Mouse (Mus musculus): ENCODE measurements around the gene Pde11a. TPM values are rescaled to one million over a fixed set of nuclear protein-coding genes. Genes with fewer than 3 reads are reported as not detected.

Pde11a gene
- polyA plus RNA-seq, 2 experiments: 0.33 to 0.58 TPM

- Histone ChIP-seq H3K4me2 (replicated peaks; ENCODE audit: low read depth, low read length, severe bottlenecking) (no peak overlapping the region), H3K9me3 (ENCODE audit: control insufficient read depth, low read length) (no peaks in the 10 kb centered on the region), H3K9ac (ENCODE audit: low read depth, low read length, severe bottlenecking) (no peak overlapping the region), H3K27me3 (ENCODE audit: control insufficient read depth, insufficient read depth, low read length) (no peaks in the 10 kb centered on the region), H3K4me3 (replicated peaks; ENCODE audit: low read length) (no peak overlapping the region), H3K36me3 (ENCODE audit: control insufficient read depth, insufficient read depth, low read length) (no peaks in the 10 kb centered on the region), H3K4me1 (ENCODE audit: control insufficient read depth, insufficient read depth, low read length) (no peaks in the 10 kb centered on the region; the same call in 1 of the 2 replicates), H3K27ac (replicated peaks; ENCODE audit: low read depth, low read length) (no peak overlapping the region)
- DNase-seq (ENCODE audit: low spot score): no peak
- no peak for ATAC-seq (ENCODE audit: low FRiP score, low read depth)
- 55% methylated on average over 12 of the region's 12 CpGs for WGBS
- TF ChIP-seq POLR2A (IDR thresholded peaks at IDR 0.05; ENCODE audit: borderline replicate concordance, extremely low read depth, insufficient read depth, insufficient read length): no peak
These were observed 208.5 kb downstream of the Pde11a start for GRCm38 (mm10) chr2:76129933-76130627.

GRCm38 (mm10) chr2:76129058-76129437, 209.5 kb downstream of the Pde11a start:
- no peak overlapping the region for H3K9ac ChIP-seq (ENCODE audit: low read depth, low read length, severe bottlenecking)
- no peaks in the 10 kb centered on the region; the same call in 1 of the 2 replicates for H3K4me1 ChIP-seq (ENCODE audit: control insufficient read depth, insufficient read depth, low read length)
- H3K27ac ChIP-seq (replicated peaks; ENCODE audit: low read depth, low read length): no peak overlapping the region
- H3K4me3 ChIP-seq (replicated peaks; ENCODE audit: low read length): no peak overlapping the region
- no peaks in the 10 kb centered on the region for H3K27me3 ChIP-seq (ENCODE audit: control insufficient read depth, insufficient read depth, low read length)
- H3K4me2 ChIP-seq (replicated peaks; ENCODE audit: low read depth, low read length, severe bottlenecking): no peak overlapping the region
- no peak for DNase-seq (ENCODE audit: low spot score)
- no peaks in the 10 kb centered on the region for H3K36me3 ChIP-seq (ENCODE audit: control insufficient read depth, insufficient read depth, low read length)
- no peak for TF ChIP-seq POLR2A (IDR thresholded peaks at IDR 0.05; ENCODE audit: borderline replicate concordance, extremely low read depth, insufficient read depth, insufficient read length)
- ATAC-seq (ENCODE audit: low FRiP score, low read depth): no peak
- no peaks in the 10 kb centered on the region for H3K9me3 ChIP-seq (ENCODE audit: control insufficient read depth, low read length)
- WGBS: 65% methylated on average over 8 of the region's 8 CpGs

- Histone ChIP-seq H3K4me2 (replicated peaks; ENCODE audit: low read depth, low read length, severe bottlenecking) (no peak overlapping the region), H3K27me3 (ENCODE audit: control insufficient read depth, insufficient read depth, low read length) (no peaks in the 10 kb centered on the region), H3K4me1 (ENCODE audit: control insufficient read depth, insufficient read depth, low read length) (no peaks in the 10 kb centered on the region; the same call in 1 of the 2 replicates), H3K4me3 (replicated peaks; ENCODE audit: low read length) (no peak overlapping the region), H3K27ac (replicated peaks; ENCODE audit: low read depth, low read length) (no peak overlapping the region), H3K9ac (ENCODE audit: low read depth, low read length, severe bottlenecking) (no peak overlapping the region), H3K36me3 (ENCODE audit: control insufficient read depth, insufficient read depth, low read length) (no peaks in the 10 kb centered on the region), H3K9me3 (ENCODE audit: control insufficient read depth, low read length) (no peaks in the 10 kb centered on the region)
- 57% methylated on average over 9 of the region's 9 CpGs for WGBS
- peak; percentile 50 for DNase-seq (ENCODE audit: low spot score)
- ATAC-seq (ENCODE audit: low FRiP score, low read depth): no peak
- TF ChIP-seq POLR2A (IDR thresholded peaks at IDR 0.05; ENCODE audit: borderline replicate concordance, extremely low read depth, insufficient read depth, insufficient read length): no peak
These were observed 210.2 kb downstream of the Pde11a start for GRCm38 (mm10) chr2:76128105-76129057.

- Histone ChIP-seq H3K36me3 (ENCODE audit: control insufficient read depth, insufficient read depth, low read length) (no peaks in the 10 kb centered on the region), H3K4me3 (replicated peaks; ENCODE audit: low read length) (no peak overlapping the region), H3K27me3 (ENCODE audit: control insufficient read depth, insufficient read depth, low read length) (no peaks in the 10 kb centered on the region), H3K27ac (replicated peaks; ENCODE audit: low read depth, low read length) (no peak overlapping the region), H3K9me3 (ENCODE audit: control insufficient read depth, low read length) (no peaks in the 10 kb centered on the region), H3K4me1 (ENCODE audit: control insufficient read depth, insufficient read depth, low read length) (no peaks in the 10 kb centered on the region; the same call in 1 of the 2 replicates), H3K9ac (ENCODE audit: low read depth, low read length, severe bottlenecking) (no peak overlapping the region), H3K4me2 (replicated peaks; ENCODE audit: low read depth, low read length, severe bottlenecking) (no peak overlapping the region)
- no peak for TF ChIP-seq POLR2A (IDR thresholded peaks at IDR 0.05; ENCODE audit: borderline replicate concordance, extremely low read depth, insufficient read depth, insufficient read length)
- ATAC-seq (ENCODE audit: low FRiP score, low read depth): no peak
- WGBS: 88% methylated on average over 6 of the region's 6 CpGs
- DNase-seq (ENCODE audit: low spot score): no peak
These were observed 211.9 kb downstream of the Pde11a start for GRCm38 (mm10) chr2:76126651-76127050.

GRCm38 (mm10) chr2:76124821-76125220, 213.8 kb downstream of the Pde11a start:
- no peak overlapping the region for H3K4me2 ChIP-seq (replicated peaks; ENCODE audit: low read depth, low read length, severe bottlenecking)
- no peaks in the 10 kb centered on the region for H3K36me3 ChIP-seq (ENCODE audit: control insufficient read depth, insufficient read depth, low read length)
- H3K9ac ChIP-seq (ENCODE audit: low read depth, low read length, severe bottlenecking): no peak overlapping the region
- WGBS: 63% methylated on average over 6 of the region's 6 CpGs
- H3K4me3 ChIP-seq (replicated peaks; ENCODE audit: low read length): no peak overlapping the region
- no peak overlapping the region for H3K27ac ChIP-seq (replicated peaks; ENCODE audit: low read depth, low read length)
- H3K9me3 ChIP-seq (ENCODE audit: control insufficient read depth, low read length): no peaks in the 10 kb centered on the region
- TF ChIP-seq POLR2A (IDR thresholded peaks at IDR 0.05; ENCODE audit: borderline replicate concordance, extremely low read depth, insufficient read depth, insufficient read length): no peak
- no peaks in the 10 kb centered on the region for H3K27me3 ChIP-seq (ENCODE audit: control insufficient read depth, insufficient read depth, low read length)
- DNase-seq (ENCODE audit: low spot score) (peak; percentile 40), ATAC-seq (ENCODE audit: low FRiP score, low read depth) (peak; percentile 60; the same call in 1 of the 2 replicates)
- no peaks in the 10 kb centered on the region; the same call in 1 of the 2 replicates for H3K4me1 ChIP-seq (ENCODE audit: control insufficient read depth, insufficient read depth, low read length)
